Mouse (Mus musculus) adrenal gland, adult 10 weeks (tissue): Measurements from ENCODE around the gene Brsk1. TPM values are rescaled to one million over a fixed set of nuclear protein-coding genes. Genes with fewer than 3 reads are reported as not detected.

Source experiments
- polyA plus RNA-seq: library from polyadenylated mRNA; stranded (reverse); fragments of 350-450 nt; fragmentation: Illumina TruSeq; extraction: RNeasy Lipid Tissue Mini Kit (QIAGEN cat#74804); gene quantifications from one replicate; pipeline ENCODE4 v1.2.3, GENCODE M21; 2014; ENCODE audit warnings: low read depth, low replicate concordance

Brsk1 gene
- 0.35 TPM for polyA plus RNA-seq

DNA sequence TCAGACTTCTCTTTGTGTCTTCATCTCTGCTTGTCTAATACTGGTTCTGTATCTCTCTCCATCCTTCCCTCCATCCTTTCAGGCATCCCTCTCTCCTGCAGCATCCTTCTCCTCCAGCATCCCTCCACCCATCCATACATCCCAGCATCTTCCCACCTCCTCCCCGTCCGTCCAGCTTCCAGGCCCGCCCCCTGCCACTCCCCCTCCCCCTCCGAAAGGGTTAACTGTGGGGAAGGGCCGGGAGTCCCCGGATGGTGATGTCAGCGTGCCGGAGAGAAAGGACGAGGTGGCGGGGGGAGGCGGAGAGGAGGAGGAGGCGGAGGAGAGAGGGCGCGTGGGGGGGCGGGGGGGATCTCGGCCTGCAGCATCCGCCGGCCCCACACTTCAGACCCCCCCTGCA, at the start of gene Brsk1:
Brsk1 (plus strand) TSS at position 218 of the 400 bp plus-strand sequence.

DNA sequence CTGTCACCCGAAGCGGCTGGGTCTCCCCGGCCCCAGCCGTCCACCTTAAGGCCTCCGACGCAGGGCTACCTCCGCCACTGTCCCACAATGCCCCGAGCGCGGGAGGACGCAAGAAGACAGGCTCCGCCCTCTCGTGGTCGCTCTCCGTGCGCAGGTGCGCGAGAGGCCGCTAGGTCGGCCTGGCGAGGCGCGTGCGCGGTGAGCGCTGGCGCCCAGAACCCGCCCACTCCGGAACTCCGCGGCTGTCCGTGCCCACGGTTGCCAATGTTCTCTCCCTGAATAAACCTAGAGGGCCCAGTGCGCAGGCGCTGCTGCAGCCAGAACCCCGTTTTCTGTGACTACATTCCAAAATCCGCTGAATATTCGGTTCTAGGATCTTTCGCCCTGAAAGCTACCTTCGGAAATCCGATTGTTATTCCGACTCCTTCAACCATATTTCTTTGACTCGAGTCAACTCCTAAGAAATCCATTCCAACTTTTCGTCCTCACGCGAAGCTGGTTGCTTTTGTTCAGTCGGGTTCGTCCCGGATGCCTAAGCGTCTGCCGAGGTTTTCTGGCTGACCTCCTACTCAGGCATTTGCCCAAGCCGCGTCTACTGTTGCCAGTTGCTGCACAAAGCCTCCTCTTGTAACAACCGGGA, 31.4 kb upstream of the Brsk1 start, which contains the start of gene Ppp6r1:
Ppp6r1 (minus strand) TSS at position 108 of the 640 bp plus-strand sequence.

DNA sequence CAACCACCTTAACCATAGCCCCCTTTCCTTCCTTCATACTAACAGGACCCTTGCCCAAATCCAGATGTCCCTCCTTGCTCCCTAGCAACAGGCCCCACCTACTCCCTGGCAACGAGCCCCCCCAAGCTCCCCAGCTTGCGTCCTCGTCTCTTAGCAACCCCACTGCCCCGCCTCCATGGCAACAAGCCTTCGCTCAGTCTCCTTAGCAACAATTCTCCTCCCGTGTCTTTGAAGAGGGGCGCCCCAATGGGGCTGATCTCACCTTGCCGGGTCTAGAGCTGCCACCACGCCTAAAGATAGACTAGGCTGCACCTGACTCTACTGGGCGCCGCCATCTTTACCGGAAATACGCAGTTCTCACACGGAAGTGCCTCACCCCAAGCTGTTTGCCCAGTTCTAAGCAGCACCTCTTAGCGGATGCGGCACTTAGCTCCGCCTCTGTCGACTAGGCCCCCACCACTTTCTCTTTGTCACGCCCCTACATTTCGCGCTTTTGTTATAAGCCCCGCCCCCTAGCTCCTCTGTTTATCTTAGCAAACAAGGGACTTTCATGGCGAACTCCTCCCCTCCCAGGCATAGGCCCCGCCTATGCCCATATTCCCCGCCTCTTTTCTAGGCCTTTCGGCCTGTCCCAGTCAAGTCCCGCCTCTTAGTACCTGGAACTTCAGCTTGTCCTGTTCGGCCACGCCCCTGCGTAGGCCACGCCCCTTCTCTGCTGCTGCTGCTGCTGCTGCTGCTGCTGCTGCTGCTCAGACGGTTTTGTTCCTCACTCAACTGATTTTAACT, 5.6 kb upstream of the Brsk1 start, which contains the start of gene Hspbp1:
Hspbp1 (minus strand) TSS at position 437 of the 786 bp plus-strand sequence.

DNA sequence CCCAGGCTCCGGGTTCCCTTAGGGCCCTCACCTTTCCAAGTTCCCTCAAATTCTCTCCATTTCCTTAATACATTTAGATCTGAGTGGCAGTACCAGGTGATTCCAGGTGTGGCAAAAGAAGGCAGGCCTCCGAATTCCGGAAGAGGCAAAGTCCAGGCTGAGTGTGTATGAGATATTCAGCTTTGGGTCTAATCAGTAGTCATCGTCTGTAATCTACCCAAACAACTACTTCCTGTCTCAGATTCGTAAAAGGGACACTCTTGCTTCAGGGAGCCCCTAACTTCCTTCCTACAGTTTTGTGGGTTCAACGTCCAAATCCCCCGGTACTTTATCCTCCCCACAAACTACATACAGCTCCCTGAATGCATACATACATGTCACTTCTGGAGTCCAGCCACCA, 34.8 kb downstream of the Brsk1 start, which contains the start of gene Tmem150b:
Tmem150b (minus strand) TSS at position 81 of the 400 bp plus-strand sequence.

DNA sequence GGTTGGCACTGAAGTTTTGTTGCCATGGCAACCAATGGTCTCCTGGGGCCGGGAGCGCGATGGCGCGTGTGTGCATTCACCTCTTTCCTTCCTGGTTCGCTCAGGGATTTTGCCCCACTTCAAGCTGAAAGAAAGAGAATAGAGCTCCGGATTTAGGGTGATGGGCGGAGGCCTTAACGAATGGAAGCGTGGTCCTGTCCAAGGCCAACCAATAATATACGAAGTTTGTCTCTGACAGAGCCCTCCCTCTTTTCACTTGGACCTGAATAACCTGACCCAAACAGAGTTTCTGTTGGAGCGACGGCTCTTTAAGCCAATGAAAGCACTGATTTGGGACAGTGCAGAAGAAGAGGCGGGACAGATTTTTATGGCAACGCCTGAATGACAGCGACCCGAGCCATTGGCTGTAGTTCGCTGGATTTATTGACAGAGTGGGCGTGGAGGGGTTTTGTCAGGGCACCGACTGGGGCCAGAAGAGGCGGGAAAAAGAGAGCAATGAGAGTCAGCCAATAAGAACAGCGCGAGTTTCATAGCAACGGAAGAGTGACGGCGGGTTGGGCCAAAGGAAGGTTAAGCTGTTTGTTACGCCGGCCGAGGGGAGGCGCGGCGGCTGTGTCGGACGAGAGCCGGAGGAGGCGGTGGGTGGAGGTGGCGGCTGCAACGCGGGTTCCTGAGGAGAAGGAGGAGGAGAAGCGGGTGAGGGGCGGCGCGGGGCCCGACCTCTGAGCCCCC, 49.3 kb downstream of the Brsk1 start, which contains the start of gene Kmt5c:
Kmt5c (plus strand) TSS at position 572 of the 732 bp plus-strand sequence.

DNA sequence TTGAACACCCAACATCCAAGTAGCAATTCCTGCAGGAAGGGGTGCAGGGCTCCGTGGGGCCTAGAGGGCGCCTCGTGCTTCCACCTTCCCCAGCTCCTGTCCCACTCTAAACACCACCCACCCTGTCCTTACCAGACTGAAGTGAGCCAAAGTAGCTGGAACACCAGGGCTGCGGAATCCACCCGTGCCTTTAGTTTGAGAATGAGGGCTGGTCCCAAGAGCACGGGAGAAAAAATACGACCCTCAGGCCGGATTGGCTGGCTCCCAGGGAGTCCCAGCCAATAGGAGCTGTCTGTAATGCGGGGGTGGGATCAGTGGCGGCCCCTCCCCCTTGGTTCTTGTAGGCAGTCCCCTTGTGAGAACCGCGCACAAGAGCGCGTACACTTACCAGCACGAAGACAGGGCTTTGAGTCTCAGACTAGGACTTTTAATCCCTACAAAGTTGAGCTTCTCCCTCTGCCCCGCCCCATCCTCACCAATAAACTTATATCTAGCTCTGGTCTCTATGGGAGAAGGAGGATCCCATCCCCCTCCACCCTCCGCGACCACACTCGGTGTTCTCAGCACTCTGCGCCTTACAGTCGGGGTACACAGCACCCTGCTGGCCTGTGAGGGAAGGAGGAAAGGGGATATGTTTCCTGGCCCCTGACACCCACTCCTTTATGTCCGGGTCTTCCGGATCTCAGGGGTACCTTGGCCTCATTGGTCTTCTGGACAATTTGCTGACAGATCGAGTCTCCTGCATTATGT, 62.6 kb downstream of the Brsk1 start, which contains the start of gene Cox6b2:
Cox6b2 (minus strand) TSS at position 274 of the 750 bp plus-strand sequence.

Other genes with a start within 250 kb of the Brsk1 start
- gene Rdh13, start 245.0 kb upstream of the Brsk1 start, polyA plus RNA-seq = 5.3 TPM
- gene Eps8l1, start 229.9 kb upstream of the Brsk1 start, polyA plus RNA-seq = 0.35 TPM
- gene Ppp1r12c, start 188.9 kb upstream of the Brsk1 start, polyA plus RNA-seq = 9.2 TPM
- not detected for gene Tnnt1, start 174.2 kb upstream of the Brsk1 start, polyA plus RNA-seq
- gene Tnni3, start 166.4 kb upstream of the Brsk1 start, polyA plus RNA-seq = not detected
- not detected for gene Dnaaf3, start 158.2 kb upstream of the Brsk1 start, polyA plus RNA-seq
- 1.2 TPM for gene Syt5, start 143.1 kb upstream of the Brsk1 start, polyA plus RNA-seq
- gene Ptprh, start 86.6 kb upstream of the Brsk1 start, polyA plus RNA-seq = not detected
- gene Tmem86b, start 59.2 kb upstream of the Brsk1 start, polyA plus RNA-seq = 0.99 TPM
- gene Ppp6r1, start 31.6 kb upstream of the Brsk1 start, polyA plus RNA-seq = 11.8 TPM
- not detected for gene Hspbp1, start 5.5 kb upstream of the Brsk1 start, polyA plus RNA-seq
- not detected for gene Tmem150b, start 34.6 kb downstream of the Brsk1 start, polyA plus RNA-seq
- gene Kmt5c, start 49.5 kb downstream of the Brsk1 start, polyA plus RNA-seq = 1.4 TPM
- not detected for gene Cox6b2, start 62.5 kb downstream of the Brsk1 start, polyA plus RNA-seq
- not detected for gene Fam71e2, start 80.7 kb downstream of the Brsk1 start, polyA plus RNA-seq
- not detected for gene Il11, start 92.3 kb downstream of the Brsk1 start, polyA plus RNA-seq
- not detected for gene Tmem190, start 92.3 kb downstream of the Brsk1 start, polyA plus RNA-seq
- 0.76 TPM for gene Tmem238, start 99.1 kb downstream of the Brsk1 start, polyA plus RNA-seq
- gene Rpl28, start 102.3 kb downstream of the Brsk1 start, polyA plus RNA-seq = 12.7 TPM
- gene Ube2s, start 122.0 kb downstream of the Brsk1 start, polyA plus RNA-seq = 4.3 TPM
- gene Shisa7, start 154.1 kb downstream of the Brsk1 start, polyA plus RNA-seq = 1.0 TPM
- 3.3 TPM for gene Isoc2b, start 179.7 kb downstream of the Brsk1 start, polyA plus RNA-seq
- 2.7 TPM for gene Isoc2a, start 186.5 kb downstream of the Brsk1 start, polyA plus RNA-seq
- not detected for gene Gm36210, start 215.9 kb downstream of the Brsk1 start, polyA plus RNA-seq
- not detected for gene Zfp628, start 224.6 kb downstream of the Brsk1 start, polyA plus RNA-seq
- 1.2 TPM for gene Nat14, start 231.4 kb downstream of the Brsk1 start, polyA plus RNA-seq
- gene Ssc5d, start 235.2 kb downstream of the Brsk1 start, polyA plus RNA-seq = not detected